Mouse (Mus musculus) heart, adult 18-20 months (tissue): ENCODE results near the gene Bmt2. TPM values are rescaled to one million over a fixed set of nuclear protein-coding genes. Genes with fewer than 3 reads are reported as not detected.

Experiments used
- DNase-seq, 2 experiments: peaks; one replicate each; pipeline ENCODE4 v3.0.0; 2021 to 2022; ENCODE audit warnings: mixed read lengths in 1 of 2
- total RNA-seq, 2 experiments: library from RNA; stranded (reverse); gene quantifications; 2 replicates each; pipeline ENCODE4 v1.2.3; 2021

Bmt2 gene
- total RNA-seq, 2 experiments from 2014 or later: 9.3 to 9.8 TPM

GRCm38 (mm10) chr6:13619618-13620017 lies 58.1 kb downstream of the Bmt2 start:
- no peak for DNase-seq

- DNase-seq: no peak
Observed at GRCm38 (mm10) chr6:13617110-13617509, 60.7 kb downstream of the Bmt2 start.

DNA sequence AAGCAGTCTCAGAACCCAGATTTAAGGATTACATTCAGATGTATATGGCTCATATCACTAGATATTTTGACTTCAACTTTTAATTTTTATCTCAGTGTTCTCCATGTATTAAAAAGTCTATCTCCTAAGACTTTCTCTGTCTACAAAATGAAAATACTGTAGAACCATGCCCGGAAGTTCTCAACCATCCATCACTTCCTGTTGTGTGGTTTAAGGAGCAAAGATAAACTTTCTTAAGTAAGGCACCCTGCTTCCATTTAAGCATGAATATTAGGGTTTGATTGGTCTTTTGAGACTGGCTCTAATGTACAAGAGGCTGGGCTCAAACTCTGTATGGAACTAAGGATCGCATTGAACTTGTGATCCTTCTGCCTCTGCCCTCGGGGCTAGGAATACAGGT lies 63.2 kb downstream of the Bmt2 start:
- DNase-seq: no peak

DNA sequence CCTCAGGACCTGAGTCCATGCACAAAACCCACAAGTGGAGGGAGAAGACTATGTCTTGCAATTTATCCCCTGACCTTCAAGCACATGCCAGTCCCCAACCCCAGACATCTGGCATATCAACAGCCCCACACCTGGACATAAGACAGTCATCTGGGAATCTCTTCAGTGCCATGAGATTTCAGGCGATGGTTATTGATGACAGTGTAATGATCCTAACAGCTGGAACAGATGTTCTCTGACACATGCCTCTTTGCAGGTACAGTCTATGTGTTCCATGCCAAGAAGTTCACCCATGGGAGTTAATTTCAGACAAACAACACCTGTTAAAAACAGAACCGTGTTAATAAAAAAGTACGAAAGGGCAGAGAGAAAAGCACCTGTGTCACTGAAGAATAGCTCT lies 64.1 kb downstream of the Bmt2 start:
- no peak for DNase-seq

GRCm38 (mm10) chr6:13610869-13611268 lies 66.9 kb downstream of the Bmt2 start:
- no peak for DNase-seq

DNA sequence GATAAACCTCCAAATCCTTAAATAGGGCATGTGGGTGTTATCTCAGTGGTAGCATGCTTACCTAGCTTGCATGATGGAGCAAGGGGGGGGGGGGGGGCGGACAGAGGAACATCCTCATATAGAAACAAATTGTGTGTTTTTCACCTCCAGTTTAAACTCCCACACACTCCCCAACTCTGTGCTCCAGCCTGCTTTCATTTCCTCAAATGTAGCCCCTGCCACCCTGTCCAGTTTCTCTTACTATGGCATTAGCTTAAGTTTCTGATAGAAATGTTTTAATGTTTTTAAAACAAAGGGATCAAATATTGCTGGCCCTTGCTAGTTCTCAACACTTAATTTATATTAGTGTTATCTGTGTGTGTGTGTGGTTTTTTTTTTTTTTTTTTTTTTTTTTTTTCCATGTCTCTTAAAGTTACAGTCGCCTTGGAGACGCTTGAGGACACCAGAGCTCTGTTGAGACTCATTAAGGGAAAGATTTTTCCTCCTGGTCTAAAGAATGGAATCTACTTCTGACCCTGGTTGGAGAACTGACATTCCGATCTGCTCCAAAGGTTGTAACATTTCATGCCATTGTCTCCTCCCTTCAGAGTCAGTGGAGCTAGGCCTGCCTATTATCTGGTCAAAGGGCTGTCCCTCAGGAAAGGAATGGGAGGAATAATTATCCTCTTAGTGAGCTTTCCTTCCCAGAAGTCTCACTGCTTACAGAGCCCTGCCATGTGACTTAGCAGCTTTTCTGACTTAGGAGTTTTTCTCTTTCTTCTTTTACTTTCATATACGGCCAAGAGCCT lies 68.2 kb downstream of the Bmt2 start:
- DNase-seq: no peak

- DNase-seq: peak; percentile 95 to 98
Observed at GRCm38 (mm10) chr6:13607621-13608493, 69.9 kb downstream of the Bmt2 start, which contains the start of gene Tmem168. Tmem168 (minus strand) TSS chr6:13608100.

- DNase-seq: peak in 1 of 2 experiments; percentile 5
Observed at GRCm38 (mm10) chr6:13606921-13607620, 70.7 kb downstream of the Bmt2 start.

GRCm38 (mm10) chr6:13606394-13606793 lies 71.4 kb downstream of the Bmt2 start:
- DNase-seq: no peak

- DNase-seq: no peak
Observed at GRCm38 (mm10) chr6:13603134-13603533, 74.6 kb downstream of the Bmt2 start.

GRCm38 (mm10) chr6:13601587-13601986 lies 76.2 kb downstream of the Bmt2 start:
- peak; percentile 36 to 79 for DNase-seq

GRCm38 (mm10) chr6:13598239-13598923 lies 79.4 kb downstream of the Bmt2 start:
- no peak for DNase-seq

GRCm38 (mm10) chr6:13592729-13593345 lies 84.9 kb downstream of the Bmt2 start:
- DNase-seq: no peak

DNA sequence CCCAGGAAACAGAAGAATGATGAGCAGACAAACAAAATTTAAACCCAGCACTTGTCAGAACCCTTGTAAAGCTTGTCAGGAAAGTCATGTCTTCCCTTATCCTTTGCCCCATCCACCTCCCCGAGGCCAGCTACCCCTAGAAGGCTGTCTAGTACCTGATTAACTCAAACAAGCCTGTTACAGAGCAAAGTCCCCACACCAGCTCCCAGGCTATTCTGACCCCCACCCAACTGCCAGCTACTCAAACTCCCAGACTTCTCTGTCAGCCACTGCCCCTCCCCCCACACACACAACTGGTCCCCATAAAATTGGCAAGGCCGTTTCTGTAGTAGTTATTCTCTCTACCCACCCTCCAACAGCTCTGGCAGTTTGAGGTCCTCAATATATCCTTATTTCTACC lies 91.2 kb downstream of the Bmt2 start:
- no peak for DNase-seq

DNA sequence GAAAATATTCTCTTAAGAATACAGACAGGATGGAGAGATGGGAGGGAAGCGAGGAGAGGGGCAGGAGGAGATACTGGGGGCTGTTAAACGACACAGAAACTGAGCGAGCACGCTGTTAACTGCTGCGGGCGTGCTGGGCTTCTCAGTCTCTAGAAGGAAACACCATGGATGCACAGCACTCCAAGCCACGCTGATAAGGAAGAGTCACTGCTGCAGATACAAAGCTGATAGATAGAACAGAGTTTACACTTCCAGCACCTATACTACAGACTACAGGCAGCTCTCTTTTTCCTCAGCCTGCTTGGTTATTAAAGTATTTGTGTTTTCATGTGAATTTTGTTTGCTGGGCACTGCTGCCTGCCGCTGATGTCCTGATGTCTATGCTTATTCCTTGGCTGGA lies 91.6 kb downstream of the Bmt2 start:
- no peak for DNase-seq

GRCm38 (mm10) chr6:13584788-13585187 lies 93.0 kb downstream of the Bmt2 start:
- no peak for DNase-seq

DNA sequence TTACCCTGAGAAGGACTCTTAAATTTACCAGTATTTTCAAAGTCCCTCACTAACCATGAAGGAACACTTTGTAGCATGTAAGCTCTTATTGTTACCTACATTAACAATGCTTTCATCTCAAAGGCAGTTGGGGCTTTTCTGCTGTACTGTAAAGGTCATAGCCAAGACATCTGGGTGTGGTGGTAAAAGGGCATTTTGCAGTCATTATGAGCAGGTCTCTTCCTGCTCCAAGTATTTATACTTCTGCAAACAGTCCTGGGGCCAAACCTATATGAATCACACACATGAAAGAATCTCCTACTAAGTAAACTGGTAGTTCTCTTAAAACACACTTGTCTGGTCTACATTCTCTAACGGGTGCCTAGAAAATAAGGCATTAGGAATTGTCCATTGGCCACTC lies 95.7 kb downstream of the Bmt2 start:
- no peak for DNase-seq
